Mouse (Mus musculus): ENCODE results near the gene Armh3. TPM values are rescaled to one million over a fixed set of nuclear protein-coding genes. Genes with fewer than 3 reads are reported as not detected.
"Not testable (repeated sequence)": the region's sequence is repeated elsewhere in the genome, so short reads cannot be mapped to it uniquely, and the experiment has no call there.

Armh3 gene
- polyA plus RNA-seq, 1 experiment = 17.1 TPM

- no peak for TF ChIP-seq CTCF (IDR thresholded peaks at IDR 0.05; ENCODE audit: low read depth, low read length)
- TF ChIP-seq EP300 (IDR thresholded peaks at IDR 0.05; ENCODE audit: insufficient read depth, low read depth, low read length) = no peak
- TF ChIP-seq POLR2A (IDR thresholded peaks at IDR 0.05; ENCODE audit: insufficient read depth, low read length) = no peak
- Histone ChIP-seq H3K9me3 (replicated peaks; ENCODE audit: control insufficient read depth, insufficient read depth, low read length, poor library complexity, severe bottlenecking) (no peaks in the 10 kb centered on the region), H3K4me1 (ENCODE audit: control insufficient read depth, insufficient read depth, low read length) (peaks cover 4% of the 10 kb centered on the region), H3K4me3 (ENCODE audit: low read depth, low read length) (no peak overlapping the region), H3K9ac (ENCODE audit: low read depth, poor library complexity, severe bottlenecking) (no peak overlapping the region), H3K27ac (ENCODE audit: insufficient read depth, low read length) (no peak overlapping the region), H3K36me3 (ENCODE audit: control insufficient read depth, insufficient read depth, low read length, poor library complexity, severe bottlenecking) (no peaks in the 10 kb centered on the region), H3K27me3 (ENCODE audit: control insufficient read depth, insufficient read depth, low read length, poor library complexity, severe bottlenecking) (no peaks in the 10 kb centered on the region)
Measured at GRCm38 (mm10) chr19:45807732-45808131, 190.6 kb downstream of the Armh3 start.

- not testable (repeated sequence) for H3K9me3 ChIP-seq (replicated peaks; ENCODE audit: control insufficient read depth, insufficient read depth, low read length, poor library complexity, severe bottlenecking); H3K9ac ChIP-seq (ENCODE audit: low read depth, poor library complexity, severe bottlenecking); H3K27me3 ChIP-seq (ENCODE audit: control insufficient read depth, insufficient read depth, low read length, poor library complexity, severe bottlenecking); H3K36me3 ChIP-seq (ENCODE audit: control insufficient read depth, insufficient read depth, low read length, poor library complexity, severe bottlenecking); H3K27ac ChIP-seq (ENCODE audit: insufficient read depth, low read length); H3K4me1 ChIP-seq (ENCODE audit: control insufficient read depth, insufficient read depth, low read length); H3K4me3 ChIP-seq (ENCODE audit: low read depth, low read length)
Measured at GRCm38 (mm10) chr19:45805817-45806216, 192.5 kb downstream of the Armh3 start.

DNA sequence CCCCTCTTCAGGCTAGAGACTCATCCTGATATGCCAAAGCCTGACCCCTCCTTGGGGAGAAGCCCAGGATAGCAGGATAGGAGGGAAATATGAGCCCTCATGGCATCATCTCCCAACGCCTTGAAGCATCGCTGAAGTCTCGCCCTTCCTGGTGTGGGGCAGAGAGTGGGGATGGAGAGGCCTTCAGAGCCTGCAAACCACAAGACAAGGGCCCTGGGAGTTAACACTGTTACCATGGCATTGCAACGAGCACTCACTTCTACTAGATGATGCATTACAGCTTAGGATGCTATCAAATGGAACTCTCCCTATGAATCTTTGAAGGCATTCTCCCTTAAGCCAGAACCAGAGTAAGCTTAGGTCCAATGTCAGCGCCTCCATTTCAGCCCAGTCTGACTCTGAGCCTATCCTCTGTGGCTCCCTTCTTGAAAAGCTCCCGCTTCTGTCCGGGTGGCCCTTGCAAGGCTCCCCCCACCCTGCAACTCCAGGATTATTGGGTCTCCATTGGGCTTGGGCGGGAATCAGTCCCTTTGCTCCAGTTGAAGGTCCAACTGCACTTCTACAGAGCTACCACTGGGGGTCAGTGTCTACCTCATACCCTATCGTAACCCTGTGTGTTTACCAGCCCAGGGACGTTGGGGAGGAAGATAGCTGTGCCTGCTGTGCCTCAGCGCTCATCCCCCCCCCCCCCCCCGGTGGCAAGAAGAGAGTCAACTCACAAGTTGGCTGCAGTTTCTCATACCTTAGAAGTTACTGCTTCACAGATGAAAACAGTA lies 193.5 kb downstream of the Armh3 start:
- no peak for TF ChIP-seq EP300 (IDR thresholded peaks at IDR 0.05; ENCODE audit: insufficient read depth, low read depth, low read length)
- peak; percentile 68 for TF ChIP-seq CTCF (IDR thresholded peaks at IDR 0.05; ENCODE audit: low read depth, low read length)
- H3K27ac ChIP-seq (ENCODE audit: insufficient read depth, low read length) = no peak overlapping the region
- H3K9me3 ChIP-seq (replicated peaks; ENCODE audit: control insufficient read depth, insufficient read depth, low read length, poor library complexity, severe bottlenecking) = no peaks in the 10 kb centered on the region
- peaks cover 4% of the 10 kb centered on the region for H3K4me1 ChIP-seq (ENCODE audit: control insufficient read depth, insufficient read depth, low read length)
- no peaks in the 10 kb centered on the region for H3K27me3 ChIP-seq (ENCODE audit: control insufficient read depth, insufficient read depth, low read length, poor library complexity, severe bottlenecking)
- no peak overlapping the region for H3K9ac ChIP-seq (ENCODE audit: low read depth, poor library complexity, severe bottlenecking)
- H3K36me3 ChIP-seq (ENCODE audit: control insufficient read depth, insufficient read depth, low read length, poor library complexity, severe bottlenecking) = no peaks in the 10 kb centered on the region
- no peak overlapping the region for H3K4me3 ChIP-seq (ENCODE audit: low read depth, low read length)

DNA sequence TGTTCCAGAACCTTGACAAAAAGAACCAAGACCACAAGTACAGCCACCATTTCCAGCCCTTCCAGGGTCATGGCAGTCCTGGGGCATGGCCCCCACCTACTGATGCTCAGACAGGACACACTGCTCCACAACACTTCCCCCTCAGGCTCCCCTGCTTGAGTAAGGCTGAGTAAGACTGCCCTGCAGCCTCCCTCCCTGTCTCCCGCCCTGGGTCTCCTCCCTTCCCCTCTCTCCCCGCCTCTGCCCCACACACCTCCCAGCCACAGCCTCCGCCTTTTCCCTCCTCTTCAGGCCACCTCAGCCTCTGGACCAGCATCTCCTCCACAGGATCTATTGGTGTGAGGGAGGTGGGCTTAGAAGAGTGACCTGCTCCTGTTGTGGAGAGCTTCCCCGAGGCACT lies 194.9 kb downstream of the Armh3 start:
- no peak for TF ChIP-seq EP300 (IDR thresholded peaks at IDR 0.05; ENCODE audit: insufficient read depth, low read depth, low read length)
- no peak for TF ChIP-seq POLR2A (IDR thresholded peaks at IDR 0.05; ENCODE audit: insufficient read depth, low read length)
- no peak for TF ChIP-seq CTCF (IDR thresholded peaks at IDR 0.05; ENCODE audit: low read depth, low read length)
- H3K9ac ChIP-seq (ENCODE audit: low read depth, poor library complexity, severe bottlenecking) = no peak overlapping the region

GRCm38 (mm10) chr19:45802702-45803101 lies 195.6 kb downstream of the Armh3 start:
- H3K36me3 ChIP-seq (ENCODE audit: control insufficient read depth, insufficient read depth, low read length, poor library complexity, severe bottlenecking) = no peaks in the 10 kb centered on the region
- no peak overlapping the region for H3K4me3 ChIP-seq (ENCODE audit: low read depth, low read length)
- TF ChIP-seq CTCF (IDR thresholded peaks at IDR 0.05; ENCODE audit: low read depth, low read length) = no peak
- H3K9me3 ChIP-seq (replicated peaks; ENCODE audit: control insufficient read depth, insufficient read depth, low read length, poor library complexity, severe bottlenecking) = no peaks in the 10 kb centered on the region
- no peak overlapping the region for H3K9ac ChIP-seq (ENCODE audit: low read depth, poor library complexity, severe bottlenecking)
- H3K27me3 ChIP-seq (ENCODE audit: control insufficient read depth, insufficient read depth, low read length, poor library complexity, severe bottlenecking) = no peaks in the 10 kb centered on the region
- H3K4me1 ChIP-seq (ENCODE audit: control insufficient read depth, insufficient read depth, low read length) = peaks cover 4% of the 10 kb centered on the region
- H3K27ac ChIP-seq (ENCODE audit: insufficient read depth, low read length) = no peak overlapping the region

More for the DNA sequence above, 194.9 kb downstream of the Armh3 start:
- Histone ChIP-seq H3K27ac (ENCODE audit: insufficient read depth, low read length) (no peak overlapping the region), H3K27me3 (ENCODE audit: control insufficient read depth, insufficient read depth, low read length, poor library complexity, severe bottlenecking) (no peaks in the 10 kb centered on the region), H3K36me3 (ENCODE audit: control insufficient read depth, insufficient read depth, low read length, poor library complexity, severe bottlenecking) (no peaks in the 10 kb centered on the region), H3K4me1 (ENCODE audit: control insufficient read depth, insufficient read depth, low read length) (peaks cover 4% of the 10 kb centered on the region), H3K9me3 (replicated peaks; ENCODE audit: control insufficient read depth, insufficient read depth, low read length, poor library complexity, severe bottlenecking) (no peaks in the 10 kb centered on the region), H3K4me3 (ENCODE audit: low read depth, low read length) (no peak overlapping the region)

DNA sequence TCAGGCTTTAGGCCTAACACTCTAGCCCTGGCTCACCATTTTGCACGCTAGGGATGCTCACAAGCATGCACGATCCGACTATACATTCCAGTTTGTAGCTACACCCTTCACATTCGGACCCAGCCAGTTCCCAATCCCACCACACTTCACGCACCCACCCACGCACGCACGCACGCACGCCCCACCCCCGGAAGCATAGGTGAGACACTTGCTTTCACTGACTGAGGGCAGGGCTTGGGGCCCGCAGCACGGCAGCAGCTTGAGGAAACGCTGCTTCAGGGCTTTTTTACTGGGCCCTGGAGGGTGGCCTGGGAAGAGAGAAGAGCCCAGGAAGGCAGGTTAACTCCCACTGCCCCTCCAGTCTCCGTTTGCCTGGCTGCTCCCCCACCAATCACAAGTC lies 201.4 kb downstream of the Armh3 start:
- H3K4me1 ChIP-seq (ENCODE audit: control insufficient read depth, insufficient read depth, low read length) = peaks cover 4% of the 10 kb centered on the region
- no peaks in the 10 kb centered on the region for H3K36me3 ChIP-seq (ENCODE audit: control insufficient read depth, insufficient read depth, low read length, poor library complexity, severe bottlenecking)
- TF ChIP-seq EP300 (IDR thresholded peaks at IDR 0.05; ENCODE audit: insufficient read depth, low read depth, low read length) (no peak), CTCF (IDR thresholded peaks at IDR 0.05; ENCODE audit: low read depth, low read length) (no peak), POLR2A (IDR thresholded peaks at IDR 0.05; ENCODE audit: insufficient read depth, low read length) (no peak)
- no peak overlapping the region for H3K9ac ChIP-seq (ENCODE audit: low read depth, poor library complexity, severe bottlenecking)
- H3K27ac ChIP-seq (ENCODE audit: insufficient read depth, low read length) = no peak overlapping the region
- peak overlapping the region; percentile 43 for H3K4me3 ChIP-seq (ENCODE audit: low read depth, low read length)
- no peaks in the 10 kb centered on the region for H3K27me3 ChIP-seq (ENCODE audit: control insufficient read depth, insufficient read depth, low read length, poor library complexity, severe bottlenecking)
- no peaks in the 10 kb centered on the region for H3K9me3 ChIP-seq (replicated peaks; ENCODE audit: control insufficient read depth, insufficient read depth, low read length, poor library complexity, severe bottlenecking)

All from ES-Bruce4 (cell line).